ENCODE assay signal across 25 mouse cellular contexts in the genomic region with DNA sequence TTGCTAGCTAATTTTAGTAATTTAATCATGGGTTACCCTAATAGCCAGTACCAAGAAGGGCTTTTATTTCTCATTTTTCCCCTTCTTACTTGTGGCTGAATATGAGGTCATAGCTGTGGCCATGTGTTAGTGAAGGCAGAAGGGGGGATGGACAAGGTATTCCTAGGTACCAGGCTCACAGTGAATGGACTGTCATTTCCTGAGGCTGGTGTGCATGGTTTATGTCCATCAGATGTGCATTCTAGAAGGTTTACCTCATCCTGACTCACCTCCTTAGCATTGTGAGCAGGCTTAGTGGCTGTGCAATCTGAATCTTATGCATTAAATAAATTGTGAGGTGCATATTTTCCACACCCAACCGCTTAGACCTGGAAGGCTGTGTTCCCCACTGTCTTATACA.
"Had no signal": no experiment of that assay in that cellular context is flagged by ENCODE, and none has a peak within 500 bp of the region (broad histone marks: within the 10 kb centered on the region; RNA-seq: fewer than 3 reads in every experiment).

No protein-coding gene starts in this region.

- H3K9ac ChIP-seq: heart, embryonic 12.5 days; hindbrain, embryonic 14.5 days; intestine, embryonic 15.5 days; liver, embryonic 13.5 days; liver, embryonic 15.5 days; liver, postnatal 0 days had no signal

- H3K9me3 ChIP-seq: intestine, embryonic 15.5 days; liver, embryonic 13.5 days; liver, embryonic 15.5 days had no signal

- H3K4me2 ChIP-seq: heart, embryonic 12.5 days; hindbrain, embryonic 14.5 days; intestine, embryonic 15.5 days; liver, embryonic 11.5 days; liver, embryonic 13.5 days; liver, embryonic 15.5 days had no signal

- DNase-seq: gastrocnemius, adult 2 months; gastrocnemius, postnatal 10 days; gastrocnemius, postnatal 25 days; heart, adult 18-20 months; heart, postnatal 10 days; heart, postnatal 36 days; kidney, adult 18-20 months; kidney, adult 8-10 months; kidney, postnatal 10 days; kidney, postnatal 25 days; kidney, postnatal 4 days; liver; liver, embryonic 13.5 days; liver, postnatal 0 days had no signal

- H3K27ac ChIP-seq: gastrocnemius, adult 2 months; heart, embryonic 10.5 days; hindbrain, embryonic 14.5 days; intestine, embryonic 15.5 days; layer of hippocampus, adult 2 months; left cerebral cortex, adult 2 months; liver, embryonic 13.5 days; liver, embryonic 15.5 days had no signal

- H3K36me3 ChIP-seq: intestine, embryonic 15.5 days; liver, embryonic 15.5 days had no signal

- H3K4me1 ChIP-seq: intestine, embryonic 15.5 days had no signal

- H3K27me3 ChIP-seq: heart, embryonic 12.5 days; intestine, embryonic 15.5 days; liver, embryonic 13.5 days; liver, embryonic 15.5 days had no signal

- ATAC-seq: hindbrain, embryonic 16.5 days; inflammation-experienced regulatory T-cells, adult 6 months; intestine, embryonic 15.5 days; intestine, postnatal 0 days; liver, postnatal 0 days had no signal

- H3K4me3 ChIP-seq: gastrocnemius, adult 2 months; heart, embryonic 10.5 days; heart, embryonic 12.5 days; intestine, embryonic 15.5 days; layer of hippocampus, adult 2 months; left cerebral cortex, adult 2 months; liver, embryonic 13.5 days; liver, embryonic 15.5 days had no signal
